Mouse (Mus musculus) embryo, embryonic 10 days (tissue): ENCODE measurements at regions not wholly inside any gene's neighbourhood (a gene's known extent, or its start where the extent isn't known, plus 50 kb on each side); places are given as distances from the start of the nearest gene placed in this dataset.

Source experiments
- DNase-seq: peaks from one replicate; pipeline ENCODE4 v3.0.0-alpha.2; 2015; ENCODE audit warnings: low spot score

- no peak for DNase-seq
These were observed 170.4 kb downstream of the Rnf144a start for GRCm38 (mm10) chr12:26244701-26245100.

DNA sequence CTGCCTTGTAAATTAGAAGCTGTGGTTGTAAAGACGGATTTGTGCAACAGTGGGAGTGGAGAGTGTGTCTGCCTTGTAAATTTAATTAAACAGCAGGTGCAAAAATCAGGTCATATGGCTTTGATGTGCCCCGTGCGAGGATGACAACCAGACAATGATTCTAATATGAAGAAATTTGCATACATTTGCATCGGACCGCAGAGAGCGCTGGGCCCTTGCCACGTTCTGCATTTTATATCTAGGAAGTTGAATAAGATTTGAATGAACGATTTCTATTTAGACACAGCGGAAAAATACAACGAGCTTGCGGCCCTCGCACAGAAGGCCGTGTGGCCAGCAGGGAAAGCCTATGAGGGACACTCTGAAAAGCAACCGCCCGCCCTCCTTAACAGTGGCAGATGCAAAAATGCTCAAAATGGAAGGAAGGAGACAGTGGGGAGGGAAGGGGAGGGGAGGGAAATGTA, 187.5 kb downstream of the Rnf144a start:
- no peak for DNase-seq

- peak; percentile 46 for DNase-seq
These were observed 188.7 kb downstream of the Rnf144a start for GRCm38 (mm10) chr12:26226363-26226762.

DNA sequence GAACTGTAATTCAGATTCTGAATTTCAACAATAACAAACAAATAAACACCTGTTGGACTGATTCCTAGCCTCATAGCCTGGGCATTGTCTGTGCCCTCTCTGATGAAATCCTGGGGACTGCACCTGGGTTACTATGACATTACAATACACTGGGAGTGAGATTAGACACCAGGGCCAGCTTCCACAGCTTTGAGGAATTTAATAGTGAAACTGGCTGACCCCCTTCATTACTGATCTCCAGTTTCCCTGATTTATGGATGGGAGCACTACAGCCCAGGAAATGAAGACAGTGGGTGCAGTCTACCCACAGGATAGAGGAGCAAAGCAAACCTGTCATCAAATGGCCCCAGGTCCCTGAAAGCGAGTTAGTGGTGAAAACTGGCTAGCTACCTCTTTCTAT, 202.6 kb downstream of the Rnf144a start:
- DNase-seq: no peak

GRCm38 (mm10) chr12:26211423-26211822, 203.6 kb downstream of the Rnf144a start:
- no peak for DNase-seq

- no peak for DNase-seq
These were observed 208.3 kb downstream of the Rnf144a start for GRCm38 (mm10) chr12:26206751-26207150.

GRCm38 (mm10) chr12:26206036-26206435, 209.0 kb downstream of the Rnf144a start:
- DNase-seq: no peak

DNA sequence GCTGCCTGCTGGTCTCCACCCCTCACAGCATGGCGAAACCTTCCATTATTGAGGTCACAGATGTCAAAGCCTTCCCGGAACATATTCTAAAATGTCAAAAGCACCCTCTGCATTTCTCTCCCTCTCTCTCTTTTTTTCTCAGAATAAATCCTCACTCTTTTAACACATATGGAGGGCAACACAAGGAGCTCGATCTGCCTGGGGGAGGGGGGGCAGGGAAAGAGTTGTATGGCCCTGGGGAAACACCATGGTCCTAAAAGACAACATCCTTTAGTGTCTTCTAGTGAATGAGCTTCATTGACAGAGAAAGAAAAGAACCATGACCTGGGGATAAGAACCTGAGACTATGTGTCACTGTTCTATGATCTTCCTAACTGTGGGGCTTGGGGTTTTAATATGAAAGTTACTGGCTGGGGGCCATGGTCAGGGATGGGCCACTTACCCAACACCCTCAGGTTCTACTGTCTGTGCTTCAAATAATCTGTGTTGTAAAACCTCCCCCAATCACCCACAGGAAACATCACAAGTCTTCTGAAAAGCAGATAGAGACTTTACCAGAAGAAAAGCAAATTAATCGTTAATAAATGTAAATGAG, 223.0 kb downstream of the Rnf144a start:
- no peak for DNase-seq

DNA sequence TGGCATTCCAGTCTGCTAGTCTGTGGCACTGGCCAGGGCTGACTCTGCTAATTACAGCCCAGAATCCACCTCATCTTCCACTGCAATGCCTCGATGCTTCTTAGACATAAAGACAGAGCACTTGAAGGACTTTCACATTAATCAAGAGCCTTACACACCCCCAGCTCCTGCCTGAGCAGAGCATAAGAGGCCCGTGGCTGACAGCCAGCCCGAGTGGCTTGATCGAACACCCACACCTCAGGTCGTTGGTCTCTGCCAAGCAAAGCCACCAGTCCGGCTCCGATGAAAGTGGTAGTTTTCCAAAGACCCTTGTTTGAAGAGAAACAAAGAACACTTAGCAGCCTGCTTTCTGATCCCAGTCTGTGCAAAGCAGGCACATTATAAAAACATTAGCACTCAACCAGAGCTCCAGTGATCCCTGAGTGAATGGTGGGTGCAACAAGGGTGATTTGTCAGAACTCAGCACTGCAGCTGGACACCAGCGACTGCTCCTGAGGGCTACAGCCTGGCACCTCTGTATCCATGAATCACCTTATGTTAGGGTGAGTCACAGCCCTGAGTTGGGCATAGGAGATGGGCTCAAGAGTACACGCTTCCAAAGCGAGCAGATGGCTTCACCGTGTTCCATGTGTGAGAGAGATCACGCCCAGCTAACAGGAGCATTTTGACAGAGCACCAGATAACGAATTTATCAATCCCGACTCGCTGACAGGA, 223.6 kb downstream of the Rnf144a start:
- peak; percentile 43 for DNase-seq

GRCm38 (mm10) chr12:26188996-26189395, 226.1 kb downstream of the Rnf144a start:
- DNase-seq: no peak

DNA sequence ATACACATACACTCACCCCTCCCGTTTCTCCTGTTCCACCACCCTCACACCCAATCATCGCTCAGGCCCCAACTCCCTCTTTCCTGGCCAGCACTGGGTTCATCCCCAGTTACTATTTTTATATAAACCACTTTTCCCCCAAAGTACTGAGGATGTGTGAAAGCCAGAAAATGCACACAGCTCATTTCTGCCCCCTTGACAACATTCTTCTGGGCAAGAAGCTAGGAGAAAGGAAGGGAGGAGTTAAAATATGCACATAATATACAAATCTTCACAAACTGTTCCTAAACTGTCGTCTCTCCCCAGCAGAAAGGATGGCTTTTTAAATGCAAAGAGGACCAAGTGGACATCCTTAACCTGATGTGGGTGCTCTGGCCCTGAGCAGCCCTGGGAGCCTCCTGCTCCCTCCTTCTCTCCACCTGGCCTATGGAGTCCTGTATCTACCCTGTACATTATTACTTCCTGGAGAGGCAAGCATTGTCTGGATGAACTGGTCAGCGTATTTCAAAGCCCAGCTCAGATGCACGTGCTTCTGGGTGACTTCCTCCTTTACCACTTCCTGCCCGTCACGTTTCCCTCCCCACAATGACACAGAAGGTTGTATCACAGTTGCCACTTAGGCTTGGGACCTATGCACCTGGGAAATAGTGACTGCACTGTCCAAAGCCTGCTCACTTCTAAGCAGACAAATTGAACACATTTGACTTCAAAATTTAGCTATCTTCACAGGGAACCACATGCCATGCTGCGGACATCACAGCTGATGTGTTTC, 227.8 kb downstream of the Rnf144a start:
- no peak for DNase-seq

DNA sequence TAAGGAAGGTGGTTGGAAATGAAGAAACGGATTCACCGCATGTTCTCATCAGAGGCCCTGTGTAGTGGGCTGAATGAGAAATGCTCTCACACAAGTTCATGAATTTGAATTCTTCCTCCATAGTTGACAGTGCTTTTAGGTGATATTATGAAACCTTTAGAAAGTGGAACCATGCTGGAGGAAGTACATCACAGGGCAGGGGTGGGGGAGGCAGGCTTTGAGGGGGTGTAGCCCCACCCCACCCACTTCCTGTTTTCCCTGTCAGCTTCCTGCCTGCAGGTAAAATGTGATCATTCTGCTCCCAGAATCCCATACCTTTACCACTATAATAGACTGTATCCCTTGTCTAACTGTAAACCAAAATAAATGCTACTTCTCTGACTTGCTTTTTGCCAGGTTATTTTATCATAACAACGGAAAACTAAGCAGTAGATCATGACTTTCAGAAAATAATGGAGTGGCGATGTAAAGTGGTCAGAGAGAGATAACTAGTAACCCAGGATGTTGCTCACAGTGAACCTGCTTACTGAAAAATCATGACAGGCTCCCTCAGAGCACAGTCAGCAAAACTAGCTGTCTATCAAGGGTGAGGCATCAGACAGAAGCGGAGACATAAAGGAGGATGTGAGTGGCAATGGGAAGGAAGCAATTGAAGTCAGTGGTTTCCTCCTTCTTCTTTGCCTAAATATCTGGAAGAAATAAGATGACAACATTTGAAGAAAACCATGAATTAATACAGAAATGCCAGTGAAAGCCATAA, 230.2 kb downstream of the Rnf144a start:
- DNase-seq: no peak

GRCm38 (mm10) chr12:26183021-26183420, 232.0 kb downstream of the Rnf144a start:
- no peak for DNase-seq

- no peak for DNase-seq
These were observed 234.2 kb downstream of the Rnf144a start for GRCm38 (mm10) chr12:26180846-26181245.

GRCm38 (mm10) chr12:26176231-26176662, 238.8 kb downstream of the Rnf144a start:
- no peak for DNase-seq

GRCm38 (mm10) chr12:26163416-26163815, 251.6 kb downstream of the Rnf144a start:
- DNase-seq: no peak

DNA sequence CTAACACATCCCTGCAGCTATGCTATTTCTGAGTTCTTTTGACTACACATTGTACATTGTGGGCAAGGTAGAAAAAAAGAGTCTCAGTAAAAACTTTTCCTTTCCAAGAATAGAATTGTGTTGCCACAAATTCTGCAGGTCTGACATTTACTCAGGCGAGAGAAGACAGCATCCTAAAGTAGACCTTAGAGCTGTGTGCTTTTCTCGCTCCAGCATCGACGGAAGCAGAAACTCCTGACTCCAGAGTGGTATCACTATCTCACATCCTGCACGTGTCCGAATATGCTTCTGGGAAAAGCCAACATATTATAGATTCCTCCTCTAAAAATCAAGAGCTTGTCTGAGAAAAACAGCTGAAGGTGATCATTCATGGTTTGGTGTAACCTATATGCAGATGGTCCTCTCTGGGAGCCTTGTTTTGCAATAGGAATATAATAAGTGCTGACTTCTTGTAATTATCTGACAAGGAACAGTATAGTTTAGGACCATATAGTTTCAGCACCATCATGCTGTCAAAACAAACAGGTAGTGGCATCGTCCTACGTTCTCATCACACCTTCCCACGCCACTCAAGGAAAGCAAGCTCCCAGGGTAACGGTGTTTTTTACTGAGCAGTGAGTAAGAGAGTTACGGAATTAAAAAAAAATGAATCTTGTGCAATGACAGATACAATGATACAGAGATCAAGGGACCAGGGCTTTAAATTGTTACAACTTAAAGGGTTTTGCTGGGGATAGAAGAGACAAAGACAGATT, 254.0 kb downstream of the Rnf144a start:
- no peak for DNase-seq

DNA sequence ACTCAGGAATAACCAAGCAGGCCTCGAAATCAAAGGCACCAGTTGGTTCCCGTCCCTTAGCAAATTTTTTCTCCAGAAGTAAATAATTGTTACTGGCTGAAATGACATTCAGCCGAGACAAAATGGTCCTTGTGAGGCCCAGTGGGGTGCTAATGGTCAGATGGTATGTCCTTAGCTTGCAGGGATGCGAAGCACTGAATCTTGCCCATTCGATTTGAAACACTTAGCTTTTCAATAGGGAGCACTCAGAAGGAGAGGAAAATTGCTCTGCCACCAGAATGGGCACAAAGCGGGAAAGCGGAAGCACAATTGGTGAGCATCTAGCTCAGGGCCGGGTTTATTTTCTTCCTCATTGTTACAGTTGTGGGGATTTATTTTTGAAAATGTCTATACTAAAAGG, 262.1 kb downstream of the Rnf144a start:
- DNase-seq: no peak

DNA sequence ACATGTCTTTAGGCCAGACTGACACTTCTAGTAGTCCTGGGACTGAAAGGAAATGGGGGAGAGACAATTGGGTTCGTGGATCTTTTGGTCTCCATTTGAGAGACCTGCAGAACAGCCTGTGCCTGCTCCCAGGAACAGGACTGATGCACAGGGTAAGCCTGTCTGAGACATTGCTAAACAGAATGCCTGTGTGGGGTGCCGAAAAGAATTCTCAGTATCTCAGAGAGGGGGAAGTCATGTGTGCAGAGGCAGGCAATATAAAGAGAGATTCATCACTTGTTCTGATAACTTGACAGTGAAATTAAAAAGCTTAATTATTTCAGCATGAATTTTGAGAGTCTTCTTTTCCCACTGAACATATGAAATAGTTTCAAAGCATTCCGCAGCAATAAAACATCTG, 268.7 kb downstream of the Rnf144a start:
- DNase-seq: no peak

- no peak for DNase-seq
These were observed 269.9 kb downstream of the Rnf144a start for GRCm38 (mm10) chr12:26145085-26145714.

- no peak for DNase-seq
These were observed 270.4 kb downstream of the Rnf144a start for GRCm38 (mm10) chr12:26144616-26145015.
